Mouse (Mus musculus): ENCODE data around the gene Gpr119. TPM values are rescaled to one million over a fixed set of nuclear protein-coding genes. Genes with fewer than 3 reads are reported as not detected.

Gene Gpr119
- polyA plus RNA-seq (2016; fragmentation: Nextera tagmentation; extraction: Ambion mirVana) = not detected in 2 replicates

GRCm38 (mm10) chrX:48674171-48674570 lies at the start of gene Gpr119:
Gpr119 (minus strand) TSS chrX:48674478.
- no peak for ATAC-seq (ENCODE audit: insufficient number of reproducible peaks, insufficient read depth, low FRiP score, low TSS enrichment)
- Histone ChIP-seq H3K27ac (no peak within 1 kb of the TSS), H3K4me2 (replicated peaks) (no peak within 1 kb of the TSS), H3K4me1 (no peaks in the 10 kb centered on the region), H3K9ac (no peak within 1 kb of the TSS), H3K9me3 (no peaks in the 10 kb centered on the region), H3K36me3 (no peaks in the 10 kb centered on the region), H3K4me3 (no peak within 1 kb of the TSS), H3K27me3 (no peaks in the 10 kb centered on the region)
- 60% methylated on average over 4 of the region's 4 CpGs for WGBS

GRCm38 (mm10) chrX:48712846-48713245 lies 38.6 kb upstream of the Gpr119 start:
- WGBS = 88% methylated on average over 8 of the region's 8 CpGs
- H3K4me1 ChIP-seq = no peaks in the 10 kb centered on the region
- no peak overlapping the region for H3K4me3 ChIP-seq

GRCm38 (mm10) chrX:48709701-48710100 lies 35.4 kb upstream of the Gpr119 start:
- no peak overlapping the region for H3K27ac ChIP-seq
- 80% methylated on average over 10 of the region's 10 CpGs for WGBS
- no peaks in the 10 kb centered on the region for H3K4me1 ChIP-seq
- no peak for ATAC-seq (ENCODE audit: insufficient number of reproducible peaks, insufficient read depth, low FRiP score, low TSS enrichment)
- H3K27me3 ChIP-seq = no peaks in the 10 kb centered on the region
- no peaks in the 10 kb centered on the region for H3K9me3 ChIP-seq
- H3K4me2 ChIP-seq (replicated peaks) = no peak overlapping the region
- H3K4me3 ChIP-seq = no peak overlapping the region
- H3K9ac ChIP-seq = no peak overlapping the region
- H3K36me3 ChIP-seq = 0 out of 2 replicates have a peak, but pooled peaks cover 7% of the 10 kb centered on the region

More at GRCm38 (mm10) chrX:48712846-48713245, 38.6 kb upstream of the Gpr119 start:
- Histone ChIP-seq H3K9ac (no peak overlapping the region), H3K36me3 (0 out of 2 replicates have a peak, but pooled peaks cover 7% of the 10 kb centered on the region), H3K4me2 (replicated peaks) (no peak overlapping the region), H3K9me3 (no peaks in the 10 kb centered on the region), H3K27me3 (no peaks in the 10 kb centered on the region), H3K27ac (no peak overlapping the region)
- ATAC-seq (ENCODE audit: insufficient number of reproducible peaks, insufficient read depth, low FRiP score, low TSS enrichment) = no peak

GRCm38 (mm10) chrX:48694864-48695371 lies 20.6 kb upstream of the Gpr119 start, which contains the start of gene Rbmx2:
Rbmx2 (plus strand) TSS chrX:48695004.
- Histone ChIP-seq H3K4me1 (no peaks in the 10 kb centered on the region), H3K9ac (peak within 1 kb of the TSS; percentile 56), H3K27ac (0 out of 2 replicates have a peak within 1 kb of the TSS, but pooled peaks have one; percentile 30), H3K4me3 (peak within 1 kb of the TSS; percentile 58), H3K27me3 (no peaks in the 10 kb centered on the region), H3K36me3 (0 out of 2 replicates have a peak, but pooled peaks cover 5% of the 10 kb centered on the region), H3K4me2 (replicated peaks) (peak within 1 kb of the TSS; percentile 57), H3K9me3 (no peaks in the 10 kb centered on the region)
- WGBS = 15% methylated on average over 41 of the region's 42 CpGs
- peak; percentile 96 for ATAC-seq (ENCODE audit: insufficient number of reproducible peaks, insufficient read depth, low FRiP score, low TSS enrichment)

GRCm38 (mm10) chrX:48694460-48694859 lies 20.2 kb upstream of the Gpr119 start:
- Histone ChIP-seq H3K4me1 (no peaks in the 10 kb centered on the region), H3K27ac (no peak overlapping the region), H3K4me2 (replicated peaks) (peak overlapping the region; percentile 47), H3K9me3 (no peaks in the 10 kb centered on the region), H3K27me3 (no peaks in the 10 kb centered on the region), H3K36me3 (0 out of 2 replicates have a peak, but pooled peaks cover 5% of the 10 kb centered on the region), H3K9ac (no peak overlapping the region), H3K4me3 (peak overlapping the region; percentile 58)
- peak; percentile 78; the same call in 1 of the 2 replicates for ATAC-seq (ENCODE audit: insufficient number of reproducible peaks, insufficient read depth, low FRiP score, low TSS enrichment)
- WGBS = 17% methylated on average over 6 of the region's 6 CpGs

- WGBS = 75% methylated on average over 5 of the region's 5 CpGs
- H3K4me2 ChIP-seq (replicated peaks) = no peak overlapping the region
- H3K9me3 ChIP-seq = no peaks in the 10 kb centered on the region
- no peak overlapping the region for H3K27ac ChIP-seq
- no peaks in the 10 kb centered on the region for H3K27me3 ChIP-seq
- H3K9ac ChIP-seq = no peak overlapping the region
- H3K4me3 ChIP-seq = no peak overlapping the region
- no peaks in the 10 kb centered on the region for H3K4me1 ChIP-seq
- no peak for ATAC-seq (ENCODE audit: insufficient number of reproducible peaks, insufficient read depth, low FRiP score, low TSS enrichment)
- H3K36me3 ChIP-seq = no peaks in the 10 kb centered on the region
These were observed 9.6 kb upstream of the Gpr119 start for GRCm38 (mm10) chrX:48683857-48684256.

GRCm38 (mm10) chrX:48683451-48683850 lies 9.2 kb upstream of the Gpr119 start:
- Histone ChIP-seq H3K9ac (no peak overlapping the region), H3K27me3 (no peaks in the 10 kb centered on the region)
- WGBS = 19% methylated on average over 3 of the region's 3 CpGs

GRCm38 (mm10) chrX:48671714-48672113 lies 2.6 kb downstream of the Gpr119 start:
- Histone ChIP-seq H3K4me1 (no peaks in the 10 kb centered on the region), H3K27ac (no peak overlapping the region), H3K9ac (no peak overlapping the region), H3K4me2 (replicated peaks) (no peak overlapping the region), H3K4me3 (no peak overlapping the region), H3K9me3 (no peaks in the 10 kb centered on the region), H3K27me3 (no peaks in the 10 kb centered on the region), H3K36me3 (no peaks in the 10 kb centered on the region)
- ATAC-seq (ENCODE audit: insufficient number of reproducible peaks, insufficient read depth, low FRiP score, low TSS enrichment) = no peak
- 53% methylated on average over 3 of the region's 3 CpGs for WGBS

More at GRCm38 (mm10) chrX:48683451-48683850, 9.2 kb upstream of the Gpr119 start:
- no peak for ATAC-seq (ENCODE audit: insufficient number of reproducible peaks, insufficient read depth, low FRiP score, low TSS enrichment)
- Histone ChIP-seq H3K27ac (no peak overlapping the region), H3K4me2 (replicated peaks) (no peak overlapping the region), H3K36me3 (no peaks in the 10 kb centered on the region), H3K9me3 (no peaks in the 10 kb centered on the region), H3K4me1 (no peaks in the 10 kb centered on the region), H3K4me3 (no peak overlapping the region)

GRCm38 (mm10) chrX:48669588-48669987 lies 4.7 kb downstream of the Gpr119 start:
- H3K4me1 ChIP-seq = no peaks in the 10 kb centered on the region
- WGBS = 65% methylated on average over 3 of the region's 3 CpGs
- no peak overlapping the region for H3K9ac ChIP-seq
- H3K27ac ChIP-seq = no peak overlapping the region
- no peaks in the 10 kb centered on the region for H3K36me3 ChIP-seq
- no peaks in the 10 kb centered on the region for H3K27me3 ChIP-seq
- H3K9me3 ChIP-seq = no peaks in the 10 kb centered on the region
- H3K4me2 ChIP-seq (replicated peaks) = no peak overlapping the region
- no peak overlapping the region for H3K4me3 ChIP-seq
- ATAC-seq (ENCODE audit: insufficient number of reproducible peaks, insufficient read depth, low FRiP score, low TSS enrichment) = no peak

GRCm38 (mm10) chrX:48666807-48667206 lies 7.5 kb downstream of the Gpr119 start:
- no peak overlapping the region for H3K9ac ChIP-seq
- no peak for ATAC-seq (ENCODE audit: insufficient number of reproducible peaks, insufficient read depth, low FRiP score, low TSS enrichment)

GRCm38 (mm10) chrX:48644122-48644521 lies 30.2 kb downstream of the Gpr119 start:
- Histone ChIP-seq H3K4me3 (no peak overlapping the region), H3K36me3 (no peaks in the 10 kb centered on the region), H3K9ac (no peak overlapping the region), H3K4me1 (no peaks in the 10 kb centered on the region), H3K9me3 (no peaks in the 10 kb centered on the region), H3K27ac (no peak overlapping the region), H3K27me3 (no peaks in the 10 kb centered on the region), H3K4me2 (replicated peaks) (no peak overlapping the region)
- WGBS = 88% methylated on average over 2 of the region's 2 CpGs
- ATAC-seq (ENCODE audit: insufficient number of reproducible peaks, insufficient read depth, low FRiP score, low TSS enrichment) = no peak

More at GRCm38 (mm10) chrX:48666807-48667206, 7.5 kb downstream of the Gpr119 start:
- no peaks in the 10 kb centered on the region for H3K27me3 ChIP-seq
- WGBS = 39% methylated on average over 6 of the region's 6 CpGs
- no peak overlapping the region for H3K27ac ChIP-seq
- H3K36me3 ChIP-seq = no peaks in the 10 kb centered on the region
- H3K4me3 ChIP-seq = no peak overlapping the region
- H3K4me2 ChIP-seq (replicated peaks) = no peak overlapping the region
- H3K4me1 ChIP-seq = no peaks in the 10 kb centered on the region
- H3K9me3 ChIP-seq = no peaks in the 10 kb centered on the region

GRCm38 (mm10) chrX:48637032-48637431 lies 37.2 kb downstream of the Gpr119 start:
- whole genome bisulfite sequencing = 53% methylated on average over 2 of the region's 2 CpGs
- Histone ChIP-seq H3K4me1 (no peaks in the 10 kb centered on the region), H3K9ac (no peak overlapping the region), H3K27ac (no peak overlapping the region), H3K27me3 (no peaks in the 10 kb centered on the region), H3K4me2 (replicated peaks) (no peak overlapping the region), H3K4me3 (no peak overlapping the region), H3K36me3 (no peaks in the 10 kb centered on the region), H3K9me3 (no peaks in the 10 kb centered on the region)
- no peak for ATAC-seq (ENCODE audit: insufficient number of reproducible peaks, insufficient read depth, low FRiP score, low TSS enrichment)

Measured in embryonic facial prominence, embryonic 12.5 days (tissue).